Mouse (Mus musculus) bone marrow, adult 2 months (tissue): ENCODE data around the gene Gm7694. TPM values are rescaled to one million over a fixed set of nuclear protein-coding genes. Genes with fewer than 3 reads are reported as not detected.

ENCODE experiments used
- H3K27ac ChIP-seq: fragments of 200-500 bp; 2 replicates; pipeline ENCODE4 v1.5.1; 2012; ENCODE audit warnings: low read depth, mild to moderate bottlenecking, control low read depth, inconsistent platforms, low read length; ENCODE audit not compliant: control insufficient read depth, poor library complexity, insufficient read depth
- H3K4me1 ChIP-seq: fragments of 200-500 bp; 2 replicates; pipeline ENCODE4 v1.6.1; 2011; ENCODE audit warnings: low read length; ENCODE audit not compliant: control insufficient read depth, insufficient read depth
- H3K4me3 ChIP-seq: fragments of 200-500 bp; replicated peaks from 2 replicates; pipeline ENCODE3; 2011; ENCODE audit warnings: mild to moderate bottlenecking, low read depth, low read length, control low read depth; ENCODE audit not compliant: control insufficient read depth
- CTCF ChIP-seq: fragments of 200-500 bp; IDR thresholded peaks from 2 replicates; pipeline ENCODE4 v1.5.1; 2011; ENCODE audit warnings: low read length, control low read depth; ENCODE audit not compliant: control insufficient read depth, insufficient read depth
- POLR2A ChIP-seq: fragments of 200-500 bp; IDR thresholded peaks from 2 replicates; pipeline ENCODE4 v1.6.1; 2011; ENCODE audit warnings: low read depth, mild to moderate bottlenecking, control low read depth, low read length, borderline replicate concordance; ENCODE audit not compliant: control insufficient read depth
- WGBS: fragments of 180-500 bp; shearing (Covaris S2); methylation state at CpG from one replicate; pipeline ENCODE4 v1.1.7; 2018; 5-methylcytosine and 5-hydroxymethylcytosine counted together
- polyA plus RNA-seq: library from polyadenylated mRNA; stranded (reverse); fragments of >200 nt; gene quantifications from 2 replicates; pipeline ENCODE4 v1.2.4, GENCODE M21; 2011; ENCODE audit warnings: low replicate concordance; ENCODE audit not compliant: missing spikeins, insufficient read depth, insufficient read length

Gm7694 gene
- polyA plus RNA-seq, result 5.0 and 8.3 TPM in 2 replicates

DNA sequence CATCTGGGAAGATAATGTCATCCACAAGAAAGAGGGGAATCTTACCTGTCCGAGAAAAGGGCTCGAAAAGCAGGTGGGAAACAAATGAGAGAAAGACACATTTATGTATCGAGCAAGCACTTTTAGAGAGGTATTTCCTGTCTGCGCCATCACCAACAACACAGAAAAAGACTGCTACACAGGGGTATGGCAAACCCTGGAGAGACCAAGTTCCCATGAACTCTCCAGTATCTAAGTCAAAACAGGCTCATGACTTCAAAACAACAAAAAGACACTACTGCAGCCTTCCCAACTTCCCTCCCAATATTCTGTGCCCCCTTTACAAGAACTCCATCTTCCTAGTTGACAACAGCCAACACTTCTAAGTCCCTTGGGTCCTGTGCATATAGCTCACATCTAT is at the start of gene Gm7694:
Gene Gm7694, minus strand, starts transcription at position 101 of the 400 bp plus-strand sequence.
- no peak within 1 kb of the TSS for H3K27ac ChIP-seq
- WGBS, result 86% methylated on average over 4 of the region's 4 CpGs
- no peaks in the 10 kb centered on the region; the same call in 1 of the 2 replicates for H3K4me1 ChIP-seq
- no peak within 1 kb of the TSS for H3K4me3 ChIP-seq
- TF ChIP-seq CTCF (no peak), POLR2A (no peak)

DNA sequence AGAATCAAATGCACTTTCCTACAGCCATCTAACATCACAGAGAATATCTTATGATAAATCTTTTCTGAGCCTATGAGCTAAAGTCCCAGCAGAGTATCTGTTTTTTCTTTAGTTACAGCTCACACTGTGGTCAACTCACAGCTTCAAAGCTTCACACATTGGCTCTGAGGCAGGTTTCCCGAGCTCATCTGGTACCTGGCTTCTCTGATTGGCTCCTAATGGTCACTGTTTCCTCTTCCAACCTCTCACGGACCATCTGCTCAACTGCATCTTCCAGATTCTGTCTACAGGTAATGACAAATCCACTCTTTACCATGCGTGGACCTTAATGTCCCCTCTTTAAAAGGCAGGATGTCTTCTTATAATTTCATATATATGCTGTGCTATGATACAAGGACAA is 47.2 kb upstream of the Gm7694 start:
- WGBS, result 72% methylated on average over 3 of the region's 3 CpGs
- no peak overlapping the region for H3K4me3 ChIP-seq
- H3K27ac ChIP-seq, result no peak overlapping the region
- no peak for TF ChIP-seq POLR2A
- no peak for TF ChIP-seq CTCF
- no peaks in the 10 kb centered on the region for H3K4me1 ChIP-seq

DNA sequence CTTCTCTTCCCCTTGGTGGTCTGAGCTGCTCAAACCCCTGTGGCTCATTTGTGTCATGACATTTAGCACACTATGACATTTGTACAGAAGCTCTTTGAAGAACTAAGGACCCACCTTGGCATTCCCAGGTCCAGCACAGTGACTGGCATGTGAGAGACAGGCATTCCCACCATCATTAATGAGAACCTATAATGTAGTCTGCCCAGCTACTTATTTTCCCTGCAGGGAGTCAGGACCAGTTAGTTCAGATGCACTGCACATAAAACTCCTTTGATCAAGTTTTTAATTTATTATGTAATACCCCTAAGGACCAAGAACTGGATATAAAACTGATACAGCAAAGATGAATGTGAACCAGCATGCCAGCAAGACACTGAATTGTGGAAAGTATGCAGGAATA is 44.9 kb upstream of the Gm7694 start:
- Histone ChIP-seq H3K4me1 (no peaks in the 10 kb centered on the region), H3K4me3 (no peak overlapping the region), H3K27ac (no peak overlapping the region)
- TF ChIP-seq POLR2A (no peak), CTCF (no peak)

DNA sequence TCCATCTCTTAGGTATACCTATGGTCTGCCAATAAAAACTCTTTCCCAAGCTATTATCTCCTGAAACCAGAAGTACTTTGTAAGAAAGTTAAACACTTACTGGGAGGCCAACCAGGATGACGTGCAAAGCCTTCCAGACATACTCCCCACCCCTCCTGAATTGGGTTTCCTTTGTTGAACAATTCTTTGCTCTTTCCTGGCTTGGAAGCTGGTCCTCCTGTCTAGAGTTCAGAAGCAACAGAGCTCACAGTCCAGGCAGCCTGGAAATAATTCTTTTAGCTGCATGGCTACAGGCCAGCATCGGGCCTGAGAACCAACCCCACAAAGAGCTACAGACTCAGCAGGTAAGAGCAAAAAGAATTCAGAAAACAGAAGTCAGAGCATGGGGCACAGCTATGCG is 40.1 kb upstream of the Gm7694 start:
- Histone ChIP-seq H3K27ac (no peak overlapping the region), H3K4me3 (no peak overlapping the region), H3K4me1 (no peaks in the 10 kb centered on the region)
- WGBS, result 78% methylated on average over 3 of the region's 3 CpGs
- TF ChIP-seq CTCF (no peak), POLR2A (no peak)

DNA sequence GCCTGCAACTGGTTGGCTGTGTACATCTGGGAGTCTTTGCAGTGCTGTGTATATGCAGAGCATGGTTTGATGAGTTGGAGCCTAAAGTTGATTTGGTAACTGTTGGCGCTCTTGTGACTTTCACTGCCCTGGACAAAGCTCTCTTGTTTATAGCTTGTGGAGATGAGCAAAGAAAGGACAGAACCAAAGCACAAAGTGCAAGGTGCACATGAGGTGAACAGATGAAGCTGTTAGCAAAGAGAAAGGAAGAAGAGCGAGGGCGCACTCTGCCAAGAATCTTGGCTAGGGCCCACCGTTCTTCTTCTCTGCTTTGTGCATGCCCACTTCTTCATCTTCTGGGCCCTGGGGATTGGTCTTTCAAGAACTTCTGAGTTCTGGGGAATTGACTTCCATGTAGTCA is 37.8 kb upstream of the Gm7694 start:
- H3K4me1 ChIP-seq, result no peaks in the 10 kb centered on the region
- H3K4me3 ChIP-seq, result no peak overlapping the region
- H3K27ac ChIP-seq, result no peak overlapping the region
- TF ChIP-seq POLR2A (no peak), CTCF (no peak)
- 93% methylated on average over 4 of the region's 4 CpGs for WGBS

DNA sequence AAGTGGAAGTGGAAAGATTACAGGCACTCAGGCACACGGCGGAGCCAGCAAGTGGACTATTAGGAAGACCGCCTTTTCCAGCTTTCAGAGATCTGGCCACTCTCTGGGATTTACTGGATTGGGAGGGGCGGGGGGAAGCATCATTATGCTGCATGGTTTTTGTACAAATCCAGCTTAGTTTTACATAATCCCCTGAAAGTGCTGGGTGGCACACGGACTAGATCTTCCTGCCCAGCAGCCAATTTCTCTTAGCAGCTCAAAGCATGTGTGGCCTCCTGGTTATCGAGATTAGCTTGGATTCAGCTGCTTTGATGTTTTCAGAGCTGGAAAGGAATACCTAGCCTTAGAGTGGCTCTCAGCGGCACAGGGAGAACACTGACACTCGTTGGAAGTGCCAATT is 36.9 kb upstream of the Gm7694 start:
- TF ChIP-seq CTCF, result no peak
- no peak for TF ChIP-seq POLR2A
- WGBS, result 86% methylated on average over 8 of the region's 8 CpGs
- H3K27ac ChIP-seq, result no peak overlapping the region
- H3K4me3 ChIP-seq, result no peak overlapping the region
- no peaks in the 10 kb centered on the region for H3K4me1 ChIP-seq

DNA sequence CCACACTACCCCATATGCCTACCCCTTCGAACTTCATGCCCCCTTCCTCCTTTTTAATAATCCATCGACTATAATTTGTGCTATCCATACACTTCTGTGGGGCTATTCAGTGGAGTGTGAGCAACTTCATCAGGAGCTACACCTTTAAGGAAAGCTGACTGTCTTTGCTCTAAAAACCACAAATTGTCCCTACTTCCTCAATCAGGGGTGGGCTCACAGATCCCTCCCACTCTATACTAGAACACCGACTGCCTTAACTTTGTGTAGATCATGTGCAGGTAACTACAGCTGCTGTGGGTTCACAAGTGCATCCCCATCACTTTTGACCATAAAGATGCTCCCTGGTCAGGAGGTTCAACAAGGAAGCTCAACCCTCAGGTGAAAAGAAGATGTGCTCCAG is 33.8 kb upstream of the Gm7694 start:
- WGBS, result 51% methylated on average over 3 of the region's 3 CpGs
- H3K27ac ChIP-seq, result no peak overlapping the region
- TF ChIP-seq CTCF (no peak), POLR2A (no peak)
- no peak overlapping the region for H3K4me3 ChIP-seq
- H3K4me1 ChIP-seq, result no peaks in the 10 kb centered on the region

DNA sequence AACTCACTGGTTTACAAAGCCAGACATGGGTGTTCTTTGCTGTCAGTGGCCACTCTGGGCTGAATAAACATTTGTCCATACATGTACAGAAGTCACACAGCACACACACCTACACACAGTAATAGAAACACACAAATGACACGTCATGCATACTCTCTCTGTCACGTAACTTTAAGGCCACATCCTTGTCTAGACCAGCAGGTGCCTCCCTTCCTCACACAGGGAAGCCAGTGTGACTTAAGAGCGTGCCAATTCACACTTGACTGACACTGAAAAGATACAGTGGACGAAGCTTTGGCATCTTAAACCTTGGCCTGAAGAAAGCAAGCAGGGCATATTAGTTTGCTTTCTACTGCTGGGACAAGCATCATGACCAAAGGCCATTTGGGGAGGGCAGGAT is 26.6 kb upstream of the Gm7694 start:
- TF ChIP-seq CTCF (no peak), POLR2A (no peak)
- 82% methylated on average over 4 of the region's 4 CpGs for WGBS
- Histone ChIP-seq H3K4me1 (no peaks in the 10 kb centered on the region), H3K4me3 (no peak overlapping the region), H3K27ac (no peak overlapping the region)

DNA sequence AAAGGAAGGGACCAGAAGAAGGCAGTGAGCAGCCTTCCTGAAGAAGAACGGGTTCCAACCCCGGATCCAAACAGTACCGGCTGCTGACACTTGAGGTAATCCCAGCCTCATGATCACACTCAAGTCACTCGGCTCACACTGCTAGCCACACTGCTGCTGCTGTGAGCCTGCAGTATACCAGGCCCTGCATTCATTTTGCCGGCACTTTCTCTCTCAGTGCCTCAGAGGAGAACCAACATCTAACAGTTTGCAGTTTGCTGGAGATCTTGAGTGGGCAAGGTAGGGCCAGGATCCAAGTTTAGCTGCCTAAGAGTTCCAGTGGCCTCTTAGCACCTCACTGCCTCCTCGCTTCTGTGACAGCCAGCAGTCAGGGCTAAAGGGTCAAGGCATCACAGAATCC is 25.8 kb upstream of the Gm7694 start:
- Histone ChIP-seq H3K4me3 (no peak overlapping the region), H3K4me1 (no peaks in the 10 kb centered on the region), H3K27ac (no peak overlapping the region)
- no peak for TF ChIP-seq CTCF
- no peak for TF ChIP-seq POLR2A
- 87% methylated on average over 6 of the region's 6 CpGs for WGBS

DNA sequence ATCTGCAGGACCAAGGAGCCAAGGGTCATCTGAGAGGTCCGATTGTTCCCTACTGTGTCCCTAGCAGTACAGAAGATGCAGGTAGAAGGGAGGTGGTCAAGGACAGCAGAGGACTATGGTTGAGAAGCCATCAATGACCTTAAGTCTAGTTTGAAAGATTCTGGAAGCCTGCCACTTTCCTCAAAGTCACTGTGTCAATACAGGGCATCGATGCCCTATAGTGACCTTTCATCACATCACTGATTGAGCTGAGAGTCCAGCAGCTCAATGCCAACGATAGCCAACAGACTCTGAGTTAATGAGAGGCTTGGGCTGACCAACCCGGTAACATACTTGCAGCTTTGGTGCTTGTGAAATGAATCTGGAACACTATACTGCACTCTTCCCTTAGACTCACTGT is 19.1 kb upstream of the Gm7694 start:
- Histone ChIP-seq H3K4me3 (no peak overlapping the region), H3K4me1 (no peaks in the 10 kb centered on the region), H3K27ac (no peak overlapping the region)
- TF ChIP-seq POLR2A (no peak), CTCF (no peak)
- WGBS, result 79% methylated on average over 4 of the region's 4 CpGs
